Mouse (Mus musculus) lung, embryonic 14.5 days (tissue): ENCODE results near the gene Plekhg6. TPM values are rescaled to one million over a fixed set of nuclear protein-coding genes. Genes with fewer than 3 reads are reported as not detected.

Experiments used
- ATAC-seq: fragments of 200-750 bp; cut with Nextera tagmentation; 2 replicates; pipeline ENCODE4 v1.8.0; 2017; ENCODE audit warnings: mild to moderate bottlenecking, moderate TSS enrichment, moderate library complexity; ENCODE audit not compliant: insufficient read depth
- DNase-seq: peaks from one replicate; pipeline ENCODE4 v3.0.0-alpha.2; 2015
- H3K27ac ChIP-seq: fragments of 300-500 bp; sonication (generic); 2 replicates; pipeline ENCODE4 v1.5.1; 2014; ENCODE audit warnings: low read depth, mild to moderate bottlenecking, moderate library complexity
- H3K27me3 ChIP-seq: fragments of 300-500 bp; sonication (generic); 2 replicates; pipeline ENCODE4 v1.6.1; 2014; ENCODE audit warnings: low read length, control low read depth; ENCODE audit not compliant: insufficient read depth
- H3K36me3 ChIP-seq: fragments of 300-500 bp; sonication (generic); 2 replicates; pipeline ENCODE4 v1.6.1; 2014; ENCODE audit warnings: control low read depth; ENCODE audit not compliant: insufficient read depth
- H3K4me1 ChIP-seq: fragments of 300-500 bp; sonication (generic); 2 replicates; pipeline ENCODE4 v1.6.1; 2014; ENCODE audit warnings: antibody characterized with exemption, control low read depth; ENCODE audit not compliant: insufficient read depth
- H3K4me2 ChIP-seq: fragments of 300-500 bp; sonication (generic); 2 replicates; pipeline ENCODE4 v1.6.1; 2014; ENCODE audit warnings: mild to moderate bottlenecking
- H3K4me3 ChIP-seq: fragments of 300-500 bp; sonication (generic); 2 replicates; pipeline ENCODE4 v1.5.1; 2014; ENCODE audit warnings: low read depth, low read length
- H3K9ac ChIP-seq: fragments of 300-500 bp; sonication (generic); 2 replicates; pipeline ENCODE4 v1.6.1; 2014
- H3K9me3 ChIP-seq: fragments of 300-500 bp; sonication (generic); 2 replicates; pipeline ENCODE4 v1.6.1; 2016; ENCODE audit warnings: low read depth, low read length, control low read depth
- CTCF ChIP-seq: IDR thresholded peaks from 2 replicates; pipeline ENCODE4 v1.5.1; 2016; ENCODE audit warnings: antibody characterized with exemption, low read depth
- WGBS: fragments of 180-500 bp; shearing (Covaris S2); extraction: QIAGEN DNeasy Blood & Tissue Kit; methylation state at CpG from one replicate; pipeline ENCODE4 v1.1.7; 2014; 5-methylcytosine and 5-hydroxymethylcytosine counted together
- polyA plus RNA-seq: library from polyadenylated mRNA; unstranded; fragments of >200 nt; fragmentation: Nextera tagmentation; extraction: Ambion mirVana; gene quantifications from 2 replicates; pipeline ENCODE4 v1.2.1, GENCODE M21; 2014

The Plekhg6 gene
- polyA plus RNA-seq, 1 experiment from 2014 or later: 0.22 TPM

DNA sequence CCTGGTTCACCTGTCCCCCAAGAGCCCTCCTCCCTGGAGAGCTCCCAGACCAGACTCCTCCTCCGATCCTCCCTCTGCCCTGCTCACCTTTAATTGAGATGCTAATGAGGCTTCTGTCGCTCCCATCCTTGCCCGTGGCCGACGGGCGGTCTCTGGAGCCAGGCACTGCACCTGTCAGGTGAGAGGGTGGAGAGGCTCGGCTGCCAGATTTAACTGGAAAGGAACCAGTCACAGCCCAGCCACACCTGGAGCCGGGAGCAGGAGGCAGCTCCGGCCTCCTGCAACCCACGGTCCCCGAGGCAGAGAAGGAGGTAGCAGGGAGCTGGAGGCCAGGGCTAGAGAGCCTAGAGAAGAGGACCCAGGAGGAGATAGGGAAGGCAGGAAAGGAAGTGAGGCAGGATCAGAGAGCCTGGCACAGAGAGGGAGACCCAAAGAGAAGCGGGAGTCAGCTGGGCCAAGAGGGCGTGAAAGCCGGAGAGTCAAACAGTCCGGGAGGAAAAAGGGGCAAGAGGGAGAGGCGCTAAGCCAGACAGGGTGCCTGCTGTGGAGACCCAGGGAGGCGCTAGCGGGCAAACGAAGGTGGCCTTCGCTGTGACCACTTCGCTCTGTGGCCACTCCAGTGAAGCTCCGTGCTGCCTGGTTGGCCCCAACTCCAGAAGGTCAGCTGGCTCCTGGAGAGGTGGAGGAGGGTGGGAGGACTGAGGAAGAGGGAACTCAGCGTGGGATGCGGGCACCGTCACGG, 59.3 kb downstream of the Plekhg6 start:
- 11% methylated on average over 26 of the region's 26 CpGs for WGBS
- Histone ChIP-seq H3K4me3 (no peak overlapping the region), H3K36me3 (no peaks in the 10 kb centered on the region), H3K9ac (no peak overlapping the region), H3K4me2 (0 out of 2 replicates have a peak overlapping the region, but pooled peaks have one; percentile 4), H3K4me1 (peaks cover 8% of the 10 kb centered on the region; the same call in 1 of the 2 replicates), H3K9me3 (no peaks in the 10 kb centered on the region), H3K27me3 (peaks cover 24% of the 10 kb centered on the region), H3K27ac (no peak overlapping the region)
- no peak for TF ChIP-seq CTCF
- ATAC-seq (no peak), DNase-seq (no peak)

DNA sequence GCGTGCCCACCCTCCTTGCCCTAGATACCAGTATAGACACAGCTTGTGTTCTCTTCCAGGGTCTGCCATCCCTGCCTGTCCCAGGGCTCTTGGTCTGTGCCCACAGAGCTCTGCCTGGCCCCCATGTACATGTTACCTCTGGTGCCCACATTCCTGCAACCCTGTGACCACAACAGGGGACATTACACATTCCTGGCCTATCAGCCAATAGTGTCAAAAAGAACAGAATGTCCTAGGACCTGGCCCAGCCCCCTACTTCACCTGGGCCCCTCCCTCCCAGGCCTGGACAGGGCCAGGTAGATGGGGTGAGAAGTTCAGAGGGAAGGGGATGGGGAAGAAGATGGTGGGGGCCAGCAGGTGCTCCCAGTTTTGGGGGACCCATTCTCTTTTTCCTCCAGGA, 60.3 kb downstream of the Plekhg6 start, which contains the start of gene Scnn1a:
Gene Scnn1a, plus strand, starts transcription at position 337 of the 400 bp plus-strand sequence.
- no peak for ATAC-seq
- no peak for DNase-seq
- no peak within 1 kb of the TSS for H3K4me3 ChIP-seq
- H3K4me1 ChIP-seq: peaks cover 8% of the 10 kb centered on the region; the same call in 1 of the 2 replicates
- H3K9me3 ChIP-seq: no peaks in the 10 kb centered on the region
- peaks cover 24% of the 10 kb centered on the region for H3K27me3 ChIP-seq
- 78% methylated on average over 1 of the region's 1 CpGs for WGBS
- no peaks in the 10 kb centered on the region for H3K36me3 ChIP-seq
- no peak for TF ChIP-seq CTCF
- 0 out of 2 replicates have a peak within 1 kb of the TSS, but pooled peaks have one; percentile 4 for H3K4me2 ChIP-seq
- no peak within 1 kb of the TSS for H3K27ac ChIP-seq
- H3K9ac ChIP-seq: no peak within 1 kb of the TSS

DNA sequence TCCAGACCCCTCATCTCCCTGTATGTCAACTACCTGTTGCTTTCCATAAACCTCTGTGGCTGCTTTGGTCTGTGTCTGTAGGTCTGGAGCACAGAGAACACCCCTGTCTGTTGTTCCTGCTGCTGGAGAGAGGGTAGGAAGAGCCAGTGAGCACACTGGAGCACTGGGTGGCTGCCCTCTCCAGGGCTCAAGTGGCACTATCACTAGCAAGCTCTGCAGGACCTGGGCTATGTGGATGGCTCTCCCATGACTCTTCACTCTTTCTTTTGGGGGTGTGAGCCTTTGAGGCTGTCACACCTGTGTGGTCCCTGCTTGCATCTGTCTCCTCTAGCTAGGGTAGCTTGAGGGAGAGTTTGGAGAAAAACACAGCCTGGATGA, 60.7 kb downstream of the Plekhg6 start:
- peaks cover 8% of the 10 kb centered on the region; the same call in 1 of the 2 replicates for H3K4me1 ChIP-seq
- H3K27ac ChIP-seq: no peak overlapping the region
- H3K27me3 ChIP-seq: peaks cover 24% of the 10 kb centered on the region
- H3K36me3 ChIP-seq: no peaks in the 10 kb centered on the region
- no peak for ATAC-seq
- no peak overlapping the region for H3K4me2 ChIP-seq
- DNase-seq: no peak
- no peak overlapping the region for H3K4me3 ChIP-seq
- no peaks in the 10 kb centered on the region for H3K9me3 ChIP-seq
- TF ChIP-seq CTCF: no peak
- H3K9ac ChIP-seq: no peak overlapping the region

DNA sequence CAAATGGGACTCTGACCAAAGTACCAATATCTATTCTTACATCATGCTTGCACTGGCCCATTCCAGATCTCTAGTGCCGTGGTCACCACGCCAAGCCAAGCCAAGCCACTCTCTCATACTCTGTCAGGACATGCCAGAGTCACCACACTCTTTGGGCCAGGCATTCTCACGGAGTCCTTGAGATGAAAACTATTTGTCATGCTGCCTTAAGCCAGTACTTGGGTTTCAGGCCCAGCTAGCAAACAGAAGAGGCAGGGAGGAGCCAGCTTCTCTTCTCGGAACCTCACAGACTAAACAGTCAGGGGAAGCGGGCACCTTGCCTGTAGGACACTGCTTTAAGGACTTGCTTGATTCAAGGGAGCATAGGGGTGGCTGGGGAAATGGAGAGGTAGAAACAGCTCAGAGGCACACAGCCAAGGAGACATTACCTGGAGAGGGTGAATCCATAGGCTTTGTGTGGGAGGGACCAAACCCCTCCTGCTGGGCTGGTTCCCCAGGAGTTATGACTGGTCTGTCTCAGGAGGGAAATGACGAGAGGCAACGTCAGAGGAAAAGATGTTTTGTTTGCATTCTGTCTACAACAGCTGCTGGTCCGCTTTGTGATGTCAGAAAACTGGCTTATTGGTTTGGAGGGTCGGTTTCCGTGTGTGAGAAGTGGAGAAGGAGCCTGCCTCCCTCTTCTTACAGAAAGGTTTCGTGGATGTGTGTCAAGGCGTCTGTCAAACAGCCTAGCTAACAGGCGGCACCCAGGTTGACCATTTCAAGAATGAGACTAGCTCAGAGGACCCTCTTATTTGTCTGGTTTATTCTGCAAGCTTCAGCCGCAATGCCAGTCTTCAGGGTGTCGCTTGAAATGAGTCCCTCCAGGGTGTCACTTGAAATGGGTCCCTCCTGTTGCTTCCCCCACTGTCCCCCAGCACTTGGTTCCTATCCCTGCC, 61.3 kb downstream of the Plekhg6 start:
- H3K27ac ChIP-seq: 0 out of 2 replicates have a peak overlapping the region, but pooled peaks have one; percentile 54
- H3K9ac ChIP-seq: no peak overlapping the region
- DNase-seq (peak; percentile 32), ATAC-seq (no peak)
- H3K4me2 ChIP-seq: no peak overlapping the region
- H3K27me3 ChIP-seq: peaks cover 24% of the 10 kb centered on the region
- H3K4me3 ChIP-seq: no peak overlapping the region
- peaks cover 10% of the 10 kb centered on the region for H3K4me1 ChIP-seq
- WGBS: 43% methylated on average over 15 of the region's 15 CpGs
- no peaks in the 10 kb centered on the region for H3K36me3 ChIP-seq
- TF ChIP-seq CTCF: no peak
- no peaks in the 10 kb centered on the region for H3K9me3 ChIP-seq

DNA sequence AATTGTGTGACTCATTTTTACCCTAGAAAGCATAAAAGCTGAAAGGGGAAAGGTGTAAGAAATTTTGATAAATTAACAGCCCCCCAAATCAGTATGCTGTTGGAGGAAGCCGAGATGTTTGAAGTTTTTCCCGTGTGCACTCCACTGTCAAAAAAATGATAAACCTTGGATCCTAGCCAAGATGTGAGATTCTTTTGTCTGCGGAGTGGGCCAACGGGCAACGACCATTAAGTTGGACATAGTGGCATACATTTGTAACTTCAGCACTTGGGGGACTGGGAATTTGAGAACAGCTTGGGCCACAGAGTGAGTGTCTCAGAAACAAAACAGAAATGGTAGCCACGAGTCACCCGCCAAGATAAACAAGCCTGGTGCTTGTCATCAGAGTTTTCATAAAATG, 63.5 kb downstream of the Plekhg6 start:
- Histone ChIP-seq H3K9ac (no peak overlapping the region), H3K4me2 (no peak overlapping the region), H3K36me3 (peaks cover 2% of the 10 kb centered on the region), H3K27me3 (peaks cover 20% of the 10 kb centered on the region), H3K4me1 (peaks cover 13% of the 10 kb centered on the region), H3K27ac (no peak overlapping the region), H3K9me3 (no peaks in the 10 kb centered on the region), H3K4me3 (no peak overlapping the region)
- DNase-seq (peak; percentile 32), ATAC-seq (no peak)
- WGBS: 23% methylated on average over 7 of the region's 7 CpGs
- no peak for TF ChIP-seq CTCF

DNA sequence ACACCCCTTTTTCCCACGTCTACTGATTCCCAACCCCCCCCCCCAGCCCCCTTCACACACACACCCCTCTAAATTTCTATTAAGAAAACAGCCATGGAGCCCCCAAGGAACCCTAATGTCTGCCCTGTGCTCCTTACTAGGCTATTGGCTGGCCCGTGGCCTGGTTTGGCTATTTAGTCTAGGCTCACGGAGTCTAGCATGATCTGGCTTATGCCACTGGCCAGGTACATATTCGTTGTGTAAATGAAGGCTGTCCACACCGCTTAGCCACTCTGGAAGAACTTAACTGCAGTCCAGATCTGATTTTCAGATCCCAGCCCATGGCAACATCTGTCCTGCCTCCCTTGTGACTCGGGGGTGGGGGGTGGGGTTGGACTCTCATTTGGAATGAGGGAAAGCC, 65.8 kb downstream of the Plekhg6 start:
- WGBS: 77% methylated on average over 6 of the region's 6 CpGs
- H3K9ac ChIP-seq: no peak overlapping the region; the same call in 1 of the 2 replicates
- no peak overlapping the region for H3K27ac ChIP-seq
- no peaks in the 10 kb centered on the region for H3K9me3 ChIP-seq
- H3K27me3 ChIP-seq: no peaks in the 10 kb centered on the region
- H3K4me2 ChIP-seq: no peak overlapping the region
- no peak for DNase-seq
- no peak for TF ChIP-seq CTCF
- no peak for ATAC-seq
- H3K36me3 ChIP-seq: peaks cover 21% of the 10 kb centered on the region
- peaks cover 17% of the 10 kb centered on the region for H3K4me1 ChIP-seq
- H3K4me3 ChIP-seq: no peak overlapping the region

DNA sequence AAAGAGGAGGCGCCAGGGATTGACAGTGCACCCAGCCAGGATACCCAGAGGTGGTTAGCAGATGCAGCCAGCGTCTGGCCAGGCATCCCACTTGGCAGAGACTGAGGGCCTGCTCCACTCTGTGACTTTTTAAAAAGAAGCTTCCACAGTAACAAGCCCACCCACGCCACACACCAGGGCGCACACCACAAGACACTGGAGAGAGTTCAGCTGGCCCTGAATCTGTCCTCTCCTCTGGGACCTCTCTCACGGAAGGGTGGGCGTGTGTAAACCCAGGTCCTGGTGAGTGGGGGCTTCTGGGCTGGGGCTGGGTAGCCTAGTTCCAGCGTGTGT, 66.4 kb downstream of the Plekhg6 start:
- TF ChIP-seq CTCF: no peak
- Histone ChIP-seq H3K27ac (peak overlapping the region; percentile 75; the same call in 1 of the 2 replicates), H3K36me3 (peaks cover 26% of the 10 kb centered on the region), H3K4me2 (peak overlapping the region; percentile 76), H3K27me3 (no peaks in the 10 kb centered on the region), H3K9ac (peak overlapping the region; percentile 90), H3K4me1 (peaks cover 17% of the 10 kb centered on the region), H3K9me3 (no peaks in the 10 kb centered on the region), H3K4me3 (peak overlapping the region; percentile 70)
- DNase-seq (no peak), ATAC-seq (peak; percentile 40; the same call in 1 of the 2 replicates)
- WGBS: 56% methylated on average over 7 of the region's 7 CpGs
